Mouse (Mus musculus) urinary bladder, postnatal 10 days (tissue): Measurements from ENCODE around the gene Rps6kl1.

Experiments
- DNase-seq: peaks from one replicate; pipeline ENCODE4 v3.0.0; 2022; ENCODE audit warnings: low spot score

Gene Rps6kl1

GRCm38 (mm10) chr12:85136627-85137026, 14.4 kb downstream of the Rps6kl1 start:
- no peak for DNase-seq

GRCm38 (mm10) chr12:85135513-85136470, 15.3 kb downstream of the Rps6kl1 start:
- DNase-seq = no peak

- no peak for DNase-seq
These were observed 16.8 kb downstream of the Rps6kl1 start for GRCm38 (mm10) chr12:85134043-85134794.

DNA sequence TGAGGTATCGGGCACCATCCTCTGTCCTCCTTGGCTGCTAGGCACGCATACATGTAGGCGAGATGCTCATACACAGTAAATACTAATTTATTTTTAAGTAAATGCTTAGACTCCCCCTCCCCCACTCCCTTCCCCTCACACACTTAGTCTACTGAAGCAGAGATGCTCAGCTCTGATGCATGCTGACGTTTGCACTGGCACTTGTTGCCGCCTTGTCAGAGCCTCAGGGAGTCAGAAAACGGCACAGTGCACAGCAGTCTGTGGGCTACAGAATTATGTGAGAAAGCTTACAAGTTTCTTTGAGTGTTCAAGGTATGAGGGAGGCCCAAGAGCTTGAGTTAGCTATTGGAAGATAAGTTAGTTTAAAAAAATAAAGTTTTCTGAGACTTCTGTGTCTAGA, 19.7 kb downstream of the Rps6kl1 start:
- DNase-seq = no peak

DNA sequence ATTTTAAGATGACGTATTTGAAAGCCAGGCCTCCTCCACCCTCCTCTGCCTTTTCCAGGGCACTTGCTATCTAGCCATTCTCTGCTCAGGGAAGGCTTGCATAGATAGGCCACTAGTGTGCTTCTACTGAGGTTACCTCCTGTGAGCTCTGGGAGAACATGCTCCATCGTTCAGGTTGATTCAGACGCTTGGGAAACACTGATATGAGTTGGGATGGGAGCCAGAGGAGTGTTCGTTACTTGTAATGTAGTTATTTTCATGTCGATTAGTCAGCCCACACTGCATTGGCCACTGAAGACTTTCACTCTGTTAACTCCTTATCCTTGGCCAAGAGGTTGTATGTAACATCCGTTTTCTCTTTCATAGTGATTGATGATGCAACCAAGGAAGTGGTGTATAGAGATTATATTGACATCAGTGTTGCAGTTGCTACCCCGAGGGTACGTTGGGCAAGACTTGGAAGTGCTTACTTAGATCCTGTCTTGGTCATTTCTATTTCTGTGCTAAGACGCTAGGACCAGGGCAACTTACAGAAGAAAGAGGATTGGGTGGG, 21.6 kb downstream of the Rps6kl1 start:
- no peak for DNase-seq

- DNase-seq = no peak
These were observed 24.0 kb downstream of the Rps6kl1 start for GRCm38 (mm10) chr12:85126986-85127603.

DNA sequence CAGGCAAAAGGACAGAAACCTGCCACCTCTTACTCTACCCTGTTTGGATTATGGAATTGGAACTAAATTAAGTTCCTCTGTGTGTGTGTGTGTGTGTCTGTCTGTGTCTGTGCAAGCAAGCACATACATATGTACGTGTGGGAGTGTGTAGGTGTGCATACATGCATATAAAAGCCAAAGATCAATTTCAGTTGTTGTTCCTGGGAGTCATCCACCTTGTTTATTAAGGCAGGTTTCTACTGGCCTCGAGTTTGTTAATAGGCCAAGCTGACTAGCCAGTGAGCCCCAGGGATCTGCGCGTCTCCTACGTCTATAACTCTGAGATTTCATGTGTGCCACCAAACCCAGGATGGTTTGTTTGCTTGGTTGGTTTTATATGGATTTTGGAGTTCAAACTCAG, 26.3 kb downstream of the Rps6kl1 start:
- DNase-seq = no peak

GRCm38 (mm10) chr12:85123645-85124044, 27.4 kb downstream of the Rps6kl1 start:
- no peak for DNase-seq

DNA sequence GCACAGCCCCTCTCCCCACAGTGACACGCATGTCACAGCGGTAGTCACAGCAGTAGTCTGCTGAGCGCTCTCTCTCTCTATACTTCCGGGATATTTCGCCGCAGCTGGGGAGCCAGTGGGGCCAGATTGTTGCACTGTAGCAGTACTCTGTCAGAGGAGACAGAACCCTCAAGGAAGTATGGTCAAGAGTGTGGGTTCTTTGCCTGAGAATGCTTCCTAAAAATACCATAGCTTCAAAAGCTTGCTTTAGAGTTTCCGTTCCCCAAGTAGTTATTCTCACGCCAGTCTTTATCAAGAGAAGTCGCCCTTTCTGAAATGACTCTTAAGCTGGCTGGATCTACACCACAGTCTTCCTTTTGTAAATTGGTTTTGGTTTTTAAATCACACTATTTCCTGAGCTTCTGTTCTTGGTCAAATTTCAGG, 27.9 kb downstream of the Rps6kl1 start:
- no peak for DNase-seq

- DNase-seq = no peak
These were observed 29.1 kb downstream of the Rps6kl1 start for GRCm38 (mm10) chr12:85121806-85122459.

- DNase-seq = no peak
These were observed 35.4 kb downstream of the Rps6kl1 start for GRCm38 (mm10) chr12:85115678-85116077.

DNA sequence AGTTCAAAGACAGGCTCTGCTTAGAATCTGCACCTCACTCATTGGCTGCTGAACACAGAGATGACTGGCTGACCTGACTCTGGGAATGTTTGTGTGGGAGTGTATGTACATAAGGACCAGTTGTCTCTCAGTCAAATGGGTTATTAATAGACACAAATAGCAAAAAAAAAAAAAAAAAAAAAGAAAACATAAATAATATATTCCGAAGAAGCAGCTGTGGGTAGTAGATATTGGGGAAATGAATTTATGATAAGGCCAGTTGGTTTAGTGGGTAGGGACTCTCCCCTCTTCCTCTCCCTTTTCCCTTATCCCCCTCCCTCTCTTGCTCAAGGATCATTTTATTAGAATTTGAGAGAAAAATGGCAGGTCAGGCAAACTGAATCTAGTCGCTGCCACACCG, 37.1 kb downstream of the Rps6kl1 start:
- no peak for DNase-seq

DNA sequence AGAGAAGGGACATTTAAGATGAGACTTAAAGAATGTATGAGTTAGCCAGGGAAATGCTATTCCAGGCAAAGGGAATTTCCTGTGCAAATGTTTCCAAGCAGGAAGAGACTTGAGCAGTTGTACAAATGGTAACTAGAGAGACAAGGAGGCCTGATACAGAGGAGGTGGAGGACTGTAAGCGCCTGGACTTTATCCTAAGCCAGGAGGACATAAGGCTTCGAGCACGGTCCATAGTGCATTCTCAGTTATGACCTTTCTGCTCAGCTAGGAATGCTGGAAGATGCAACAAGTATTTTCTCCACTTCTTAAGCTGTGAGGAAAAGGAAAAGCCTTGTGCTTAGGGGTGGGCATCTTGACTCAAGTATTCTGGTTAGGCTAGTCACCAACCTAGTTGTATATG, 37.7 kb downstream of the Rps6kl1 start:
- no peak for DNase-seq

- no peak for DNase-seq
These were observed 38.4 kb downstream of the Rps6kl1 start for GRCm38 (mm10) chr12:85112550-85113251.

- peak; percentile 49 for DNase-seq
These were observed 40.1 kb downstream of the Rps6kl1 start, which contains the start of the genes Prox2 and Dlst for GRCm38 (mm10) chr12:85110698-85111592. Gene Prox2 (minus strand): TSS chr12:85110759. Gene Dlst (plus strand): TSS chr12:85110833.

DNA sequence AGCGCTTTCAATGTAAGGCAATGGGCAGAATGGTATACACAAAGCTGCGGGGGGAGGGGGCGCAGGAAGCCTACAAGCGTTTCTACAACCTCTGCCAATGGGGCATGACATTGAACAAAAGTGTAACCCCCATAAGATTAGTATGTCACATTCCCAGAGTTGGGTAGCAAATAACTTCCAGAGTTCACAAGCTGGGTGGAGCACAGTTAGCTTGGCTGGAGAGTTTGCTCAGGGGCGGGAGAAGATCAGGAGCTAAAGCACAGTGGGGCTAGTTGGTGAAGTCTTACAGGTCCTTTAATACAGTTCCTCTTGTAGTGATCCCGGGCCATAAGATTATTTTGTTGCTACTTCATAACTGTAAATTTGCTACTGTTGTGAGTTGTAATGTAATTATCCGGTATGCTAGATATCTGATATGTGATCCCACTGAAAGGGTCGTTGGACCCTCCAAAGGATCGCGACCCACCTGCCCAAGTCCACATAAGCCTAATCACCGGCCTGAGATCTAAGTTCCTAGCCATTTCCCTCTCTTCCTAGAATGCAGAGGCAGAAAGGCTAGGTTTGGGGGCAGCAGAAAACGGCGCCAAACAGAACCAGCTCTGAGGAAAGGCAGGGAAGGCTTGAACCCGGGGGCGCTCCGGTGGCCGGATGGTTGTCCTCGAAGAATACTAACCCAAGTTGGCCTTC, 40.9 kb downstream of the Rps6kl1 start:
- no peak for DNase-seq

GRCm38 (mm10) chr12:85109426-85109825, 41.6 kb downstream of the Rps6kl1 start:
- no peak for DNase-seq

- no peak for DNase-seq
These were observed 42.4 kb downstream of the Rps6kl1 start for GRCm38 (mm10) chr12:85108643-85109042.

DNA sequence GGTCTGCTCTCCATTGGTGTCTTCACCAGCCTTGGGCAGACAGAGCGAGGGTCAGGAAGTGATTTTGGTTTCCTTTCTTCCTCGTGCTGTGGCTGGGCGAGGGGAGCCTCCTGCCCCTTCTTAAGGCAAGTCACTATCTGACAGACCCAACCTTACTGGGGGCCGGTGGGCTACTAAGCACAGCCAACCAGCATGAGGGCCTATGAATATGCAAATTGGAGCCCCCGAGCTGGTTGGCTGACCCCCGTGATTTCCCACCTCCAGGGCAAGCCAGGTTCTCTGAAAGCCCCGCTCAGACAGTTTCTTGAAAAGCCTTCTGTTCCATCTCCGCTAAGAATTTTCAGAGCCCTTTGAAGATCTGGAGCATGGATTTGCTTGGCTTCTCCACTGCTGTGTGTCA, 44.8 kb downstream of the Rps6kl1 start:
- no peak for DNase-seq
